8 mouse cellular contexts compared by ENCODE assay signal in genomic region chr6:30047271-30048162, GRCm38 (mm10). TPM values are rescaled to one million over a fixed set of nuclear protein-coding genes. Genes with fewer than 3 reads are reported as not detected.
A peak's percentile ranks its signal among the peaks of the same experiment; 100 is the strongest.
DNase-seq lines count a peak whose midpoint lies in the region; ATAC-seq lines count a peak whose summit lies in the region.

Gene Nrf1 (plus strand): TSS chr6:30047988.

- peaks cover 12% of the 10 kb centered on the region for H3K4me1 ChIP-seq in brown adipose tissue, adult 24 weeks (ENCODE audit: control insufficient read depth, insufficient read depth, insufficient read length, low read length)
- peaks cover 16% of the 10 kb centered on the region for H3K4me1 ChIP-seq in heart, embryonic 12.5 days (replicated peaks)
- peaks cover 25% of the 10 kb centered on the region for H3K4me1 ChIP-seq in kidney, embryonic 16.5 days (ENCODE audit: insufficient read depth, low read length)

- under 1% methylated on average over 67 of the region's 78 CpGs for WGBS in heart, embryonic 12.5 days
- under 1% methylated on average over 75 of the region's 78 CpGs for WGBS in kidney, embryonic 16.5 days

- H3K9me3 ChIP-seq in heart, embryonic 12.5 days (replicated peaks), result no peaks in the 10 kb centered on the region
- H3K9me3 ChIP-seq in kidney, embryonic 16.5 days (ENCODE audit: low read length), result no peaks in the 10 kb centered on the region

- peak within 1 kb of the TSS; percentile 96 for H3K4me3 ChIP-seq in brown adipose tissue, adult 24 weeks (ENCODE audit: insufficient read depth, low read depth, low read length)
- peak within 1 kb of the TSS; percentile 91 for H3K4me3 ChIP-seq in heart, embryonic 12.5 days
- H3K4me3 ChIP-seq in kidney, embryonic 16.5 days (ENCODE audit: low read length), result peak within 1 kb of the TSS; percentile 93

- DNase-seq in CD4-positive helper T cell, adult 2 months (ENCODE audit: low read depth, low spot score), result peak; percentile 95
- DNase-seq in liver, result peak; percentile 92
- peak; percentile 71 to 83 for DNase-seq in monocyte, adult 2 months (ENCODE audit: low read depth in 1 of 2, low spot score in 2 of 2)
- peak; percentile 83 to 91 for DNase-seq in spleen, postnatal 14 days (ENCODE audit: low spot score in 2 of 2)

- 0 out of 2 replicates have a peak, but pooled peaks cover under 1% of the 10 kb centered on the region for H3K36me3 ChIP-seq in heart, embryonic 12.5 days
- no peaks in the 10 kb centered on the region for H3K36me3 ChIP-seq in kidney, embryonic 16.5 days (ENCODE audit: insufficient read depth, low read length)

- peak within 1 kb of the TSS; percentile 94 for H3K9ac ChIP-seq in heart, embryonic 12.5 days
- H3K9ac ChIP-seq in kidney, embryonic 16.5 days (replicated peaks; ENCODE audit: low read length), result peak within 1 kb of the TSS; percentile 99

- peak within 1 kb of the TSS; percentile 98 for H3K27ac ChIP-seq in brown adipose tissue, adult 24 weeks (replicated peaks; ENCODE audit: low read depth, low read length)
- H3K27ac ChIP-seq in heart, embryonic 12.5 days (ENCODE audit: poor library complexity, severe bottlenecking), result peak within 1 kb of the TSS; percentile 99
- H3K27ac ChIP-seq in kidney, embryonic 16.5 days (ENCODE audit: low read length), result peak within 1 kb of the TSS; percentile 100

- H3K4me2 ChIP-seq in heart, embryonic 12.5 days, result peak within 1 kb of the TSS; percentile 89
- H3K4me2 ChIP-seq in kidney, embryonic 16.5 days (replicated peaks; ENCODE audit: low read depth, low read length), result peak within 1 kb of the TSS; percentile 87

- ATAC-seq in erythroid progenitor cell, adult 5-6 weeks (replicated peaks; ENCODE audit: low FRiP score, poor library complexity, severe bottlenecking), result peak; percentile 89
- peak; percentile 95 for ATAC-seq in heart, embryonic 12.5 days (ENCODE audit: insufficient number of reproducible peaks, low FRiP score)
- peak; percentile 97 for ATAC-seq in kidney, embryonic 16.5 days (ENCODE audit: low FRiP score, low TSS enrichment)

- H3K27me3 ChIP-seq in heart, embryonic 12.5 days (replicated peaks), result no peaks in the 10 kb centered on the region
- no peaks in the 10 kb centered on the region for H3K27me3 ChIP-seq in kidney, embryonic 16.5 days (ENCODE audit: insufficient read depth, low read length)

RNA-seq across cellular contexts. Expression of gene Nrf1, which starts in this region (rescaled TPM):
- polyA plus RNA-seq in brown adipose tissue, adult 24 weeks (2012; ENCODE audit: insufficient read depth, insufficient read length, missing spikeins), result 6.6 and 10.6 TPM in 2 replicates
- total RNA-seq in erythroid progenitor cell, adult 5-6 weeks (2015; ENCODE audit: low replicate concordance), result 100 and 118 TPM in 2 replicates
- 142 and 175 TPM in 2 replicates for total RNA-seq in erythroid progenitor cell, adult 5-6 weeks (2017; ENCODE audit: low replicate concordance)
- 35.0 and 38.0 TPM in 2 replicates for polyA plus RNA-seq in heart, embryonic 12.5 days (2016; fragmentation: Nextera tagmentation; extraction: Ambion mirVana)
- polyA plus RNA-seq in kidney, embryonic 16.5 days (2015; fragmentation: Nextera tagmentation; extraction: Ambion mirVana), result 64.4 and 68.2 TPM in 2 replicates

Comparison
In these comparisons a context has a peak if more than half of its experiments do, and no peak if none do; other contexts are left out.
1. Peak in every context shown above with its lines: DNase-seq, ATAC-seq, H3K4me3 ChIP-seq and H3K27ac ChIP-seq.